Mouse (Mus musculus) bone marrow macrophage, adult 2 months (primary cell): ENCODE measurements around the gene Rpl7l1.

Source experiments
- CTCF ChIP-seq: IDR thresholded peaks from 2 replicates; pipeline ENCODE4 v1.5.1; 2012; ENCODE audit warnings: low read depth, mild to moderate bottlenecking, low read length, moderate library complexity
- POLR2A ChIP-seq: IDR thresholded peaks from 2 replicates; pipeline ENCODE4 v1.6.1; 2012; ENCODE audit warnings: mild to moderate bottlenecking, low read depth, low read length, borderline replicate concordance

DNA sequence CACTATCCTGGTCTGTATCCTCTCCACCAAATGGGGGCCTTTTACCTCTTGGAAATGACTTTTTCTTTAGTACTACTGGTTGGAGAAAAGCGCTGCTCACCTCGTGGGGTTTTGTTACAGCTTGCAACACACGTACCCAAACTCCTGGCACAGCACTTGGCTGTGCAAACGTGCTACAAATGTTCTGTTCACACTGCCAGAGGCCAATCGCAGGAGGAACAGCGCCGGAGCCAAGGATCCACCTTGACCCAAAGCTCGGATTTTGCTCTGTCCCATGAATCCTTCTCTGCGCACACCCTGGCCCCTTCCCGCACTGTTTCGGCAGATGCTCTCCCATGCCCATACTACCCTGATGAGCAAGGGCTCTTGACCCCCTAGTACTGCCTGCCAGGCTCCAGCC lies 54.0 kb downstream of the Rpl7l1 start:
- TF ChIP-seq POLR2A, result no peak
- TF ChIP-seq CTCF, result no peak
